Mouse (Mus musculus): ENCODE measurements around the gene Tab1.

GRCm38 (mm10) chr15:80143760-80144159 lies 10.8 kb downstream of the Tab1 start:
- TF ChIP-seq MYC (IDR thresholded peaks at IDR 0.05; ENCODE audit: low read depth, low read length) (no peak), CTCF (conservative IDR thresholded peaks at IDR 0.05 in 1 of 2, IDR thresholded peaks at IDR 0.05 in 1 of 2; ENCODE audit: low read depth in 2 of 2, low read length in 2 of 2) (no peak), EP300 (IDR thresholded peaks at IDR 0.05; ENCODE audit: low read length) (no peak), POLR2A (IDR thresholded peaks at IDR 0.05; ENCODE audit: low read depth, low read length) (no peak), MEF2A (IDR thresholded peaks at IDR 0.05; ENCODE audit: borderline replicate concordance, low read depth, low read length) (peak; percentile 49; the same call in 1 of the 2 replicates), MAFK (IDR thresholded peaks at IDR 0.05; ENCODE audit: insufficient replicate concordance, low read length) (no peak), ZC3H11A (IDR thresholded peaks at IDR 0.05; ENCODE audit: low read depth, low read length) (no peak), CHD2 (IDR thresholded peaks at IDR 0.05; ENCODE audit: low read length) (no peak), TBP (conservative IDR thresholded peaks at IDR 0.05; ENCODE audit: low read depth, low read length) (no peak), USF1 (IDR thresholded peaks at IDR 0.05; ENCODE audit: low read depth, low read length) (no peak)

Measured in CH12.LX (cell line).